Mouse (Mus musculus) kidney, postnatal 0 days (tissue): ENCODE measurements around the gene Gm14548. TPM values are rescaled to one million over a fixed set of nuclear protein-coding genes. Genes with fewer than 3 reads are reported as not detected.
"Not testable (repeated sequence)": the region's sequence is repeated elsewhere in the genome, so short reads cannot be mapped to it uniquely, and the experiment has no call there.

ENCODE experiments used
- ATAC-seq: fragments of 200-750 bp; cut with Nextera tagmentation; replicated peaks from 2 replicates; pipeline ENCODE4 v1.8.0; 2017; ENCODE audit warnings: low read depth, moderate number of reproducible peaks, moderate TSS enrichment, moderate library complexity; ENCODE audit not compliant: low FRiP score
- DNase-seq: peaks from one replicate; pipeline ENCODE4 v3.0.0-alpha.2; 2016; ENCODE audit warnings: low spot score
- H3K27ac ChIP-seq: fragments of 300-500 bp; sonication (generic); 2 replicates; pipeline ENCODE4 v1.5.1; 2014; ENCODE audit warnings: mild to moderate bottlenecking
- H3K27me3 ChIP-seq: fragments of 300-500 bp; sonication (generic); 2 replicates; pipeline ENCODE4 v1.6.1; 2014; ENCODE audit warnings: low read length, mixed read lengths; ENCODE audit not compliant: insufficient read depth
- H3K36me3 ChIP-seq: fragments of 300-500 bp; sonication (generic); 2 replicates; pipeline ENCODE4 v1.6.1; 2014; ENCODE audit warnings: low read length, mixed read lengths; ENCODE audit not compliant: insufficient read depth
- H3K4me1 ChIP-seq: fragments of 300-500 bp; sonication (generic); replicated peaks from 2 replicates; pipeline ENCODE4 v1.6.1; 2014; ENCODE audit warnings: antibody characterized with exemption, low read length, mixed read lengths; ENCODE audit not compliant: insufficient read depth
- H3K4me2 ChIP-seq: fragments of 300-500 bp; sonication (generic); 2 replicates; pipeline ENCODE4 v1.6.1; 2014; ENCODE audit warnings: mild to moderate bottlenecking, low read length, moderate library complexity, mixed read lengths
- H3K4me3 ChIP-seq: fragments of 300-500 bp; sonication (generic); replicated peaks from 2 replicates; pipeline ENCODE4 v1.5.1; 2014; ENCODE audit warnings: low read depth, low read length
- H3K9ac ChIP-seq: fragments of 300-500 bp; sonication (generic); 2 replicates; pipeline ENCODE4 v1.6.1; 2014; ENCODE audit warnings: low read depth, low read length
- H3K9me3 ChIP-seq: fragments of 300-500 bp; sonication (generic); replicated peaks from 2 replicates; pipeline ENCODE4 v1.6.1; 2016; ENCODE audit warnings: low read length, inconsistent platforms, mixed read lengths
- CTCF ChIP-seq: IDR thresholded peaks from 2 replicates; pipeline ENCODE4 v1.5.1; 2016; ENCODE audit warnings: antibody characterized with exemption, low read depth, mild to moderate bottlenecking, moderate library complexity
- WGBS: fragments of 180-500 bp; shearing (Covaris S2); extraction: QIAGEN DNeasy Blood & Tissue Kit; methylation state at CpG from one replicate; pipeline ENCODE4 v1.1.7; 2014; 5-methylcytosine and 5-hydroxymethylcytosine counted together
- polyA plus RNA-seq: library from polyadenylated mRNA; unstranded; fragments of >200 nt; fragmentation: Nextera tagmentation; extraction: Ambion mirVana; gene quantifications from 2 replicates; pipeline ENCODE4 v1.2.1, GENCODE M21; 2015

The Gm14548 gene
- polyA plus RNA-seq = 0.08 and 0.11 TPM in 2 replicates

- not testable (repeated sequence) for H3K4me2 ChIP-seq, H3K4me1 ChIP-seq, H3K36me3 ChIP-seq, H3K9me3 ChIP-seq, DNase-seq, H3K4me3 ChIP-seq, H3K27ac ChIP-seq, H3K27me3 ChIP-seq, H3K9ac ChIP-seq, ATAC-seq
- WGBS = 52% methylated on average over 3 of the region's 3 CpGs
Observed at GRCm38 (mm10) chr7:3898036-3898590, at the start of gene Gm14548. TSS of gene Gm14548 (minus strand) at chr7:3898120.

- Histone ChIP-seq H3K27me3 (no peaks in the 10 kb centered on the region), H3K27ac (no peak overlapping the region), H3K9me3 (no peaks in the 10 kb centered on the region), H3K4me2 (no peak overlapping the region), H3K9ac (no peak overlapping the region), H3K4me1 (no peaks in the 10 kb centered on the region), H3K36me3 (no peaks in the 10 kb centered on the region), H3K4me3 (no peak overlapping the region)
- WGBS = 60% methylated on average over 4 of the region's 4 CpGs
- no peak for DNase-seq
- no peak for ATAC-seq
- TF ChIP-seq CTCF = no peak
Observed at GRCm38 (mm10) chr7:3946117-3946516, 48.2 kb upstream of the Gm14548 start.

- H3K36me3 ChIP-seq = no peaks in the 10 kb centered on the region
- H3K27ac ChIP-seq = no peak overlapping the region
- 70% methylated on average over 3 of the region's 3 CpGs for WGBS
- no peak for TF ChIP-seq CTCF
- no peaks in the 10 kb centered on the region for H3K9me3 ChIP-seq
- H3K4me1 ChIP-seq = no peaks in the 10 kb centered on the region
- DNase-seq = no peak
- ATAC-seq = no peak
- H3K27me3 ChIP-seq = no peaks in the 10 kb centered on the region
- no peak overlapping the region for H3K4me3 ChIP-seq
- no peak overlapping the region for H3K4me2 ChIP-seq
- H3K9ac ChIP-seq = no peak overlapping the region
Observed at GRCm38 (mm10) chr7:3940915-3941314, 43.0 kb upstream of the Gm14548 start.

- H3K4me3 ChIP-seq = no peak overlapping the region
- TF ChIP-seq CTCF = no peak
- DNase-seq (no peak), ATAC-seq (no peak)
- WGBS = 66% methylated on average over 1 of the region's 1 CpGs
- no peak overlapping the region for H3K27ac ChIP-seq
- H3K9ac ChIP-seq = no peak overlapping the region
- no peaks in the 10 kb centered on the region for H3K4me1 ChIP-seq
- no peaks in the 10 kb centered on the region for H3K27me3 ChIP-seq
- H3K4me2 ChIP-seq = no peak overlapping the region
- H3K9me3 ChIP-seq = no peaks in the 10 kb centered on the region
- H3K36me3 ChIP-seq = no peaks in the 10 kb centered on the region
Observed at GRCm38 (mm10) chr7:3939866-3940525, 42.1 kb upstream of the Gm14548 start.

- H3K4me3 ChIP-seq, H3K36me3 ChIP-seq, H3K9me3 ChIP-seq, H3K27me3 ChIP-seq, ATAC-seq, H3K4me1 ChIP-seq, H3K27ac ChIP-seq, H3K9ac ChIP-seq, H3K4me2 ChIP-seq, DNase-seq: not testable (repeated sequence)
Observed at GRCm38 (mm10) chr7:3935473-3935872, 37.6 kb upstream of the Gm14548 start.

- not testable (repeated sequence) for H3K4me1 ChIP-seq, H3K27ac ChIP-seq, H3K9ac ChIP-seq, H3K36me3 ChIP-seq, H3K27me3 ChIP-seq, H3K4me2 ChIP-seq, DNase-seq, H3K9me3 ChIP-seq, ATAC-seq, H3K4me3 ChIP-seq
- 74% methylated on average over 2 of the region's 2 CpGs for WGBS
Observed at GRCm38 (mm10) chr7:3915387-3915786, 17.5 kb upstream of the Gm14548 start, which contains the start of gene Lilra6. TSS of gene Lilra6 (minus strand) at chr7:3915503.

- no peak for DNase-seq
- WGBS = 14% methylated on average over 1 of the region's 1 CpGs
- no peaks in the 10 kb centered on the region for H3K36me3 ChIP-seq
- H3K27me3 ChIP-seq = no peaks in the 10 kb centered on the region
- ATAC-seq = no peak
- no peak overlapping the region for H3K9ac ChIP-seq
- H3K4me1 ChIP-seq = no peaks in the 10 kb centered on the region
- TF ChIP-seq CTCF = peak; percentile 37; the same call in 1 of the 2 replicates
- H3K27ac ChIP-seq = no peak overlapping the region
- H3K4me3 ChIP-seq = no peak overlapping the region
- no peak overlapping the region for H3K4me2 ChIP-seq
- no peaks in the 10 kb centered on the region for H3K9me3 ChIP-seq
Observed at GRCm38 (mm10) chr7:3903704-3904103, 5.8 kb upstream of the Gm14548 start.

- not testable (repeated sequence) for DNase-seq, H3K27ac ChIP-seq, ATAC-seq, H3K36me3 ChIP-seq, H3K9ac ChIP-seq, H3K4me1 ChIP-seq, H3K4me3 ChIP-seq, H3K4me2 ChIP-seq, H3K9me3 ChIP-seq, H3K27me3 ChIP-seq
- no CpG with 5 or more reads among the region's 1 CpGs for WGBS
Observed at GRCm38 (mm10) chr7:3875032-3875431, 22.9 kb downstream of the Gm14548 start.

- not testable (repeated sequence) for H3K4me1 ChIP-seq, H3K27ac ChIP-seq, DNase-seq, H3K36me3 ChIP-seq, H3K9me3 ChIP-seq, ATAC-seq, H3K4me2 ChIP-seq, H3K4me3 ChIP-seq, H3K9ac ChIP-seq, H3K27me3 ChIP-seq
- no CpG with 5 or more reads among the region's 2 CpGs for WGBS
Observed at GRCm38 (mm10) chr7:3844951-3845350, 53.0 kb downstream of the Gm14548 start, which contains the start of gene Pira2. TSS of gene Pira2 (minus strand) at chr7:3845051.
